Mouse (Mus musculus) C2C12 (cell line): ENCODE results near the gene Barx1. TPM values are rescaled to one million over a fixed set of nuclear protein-coding genes. Genes with fewer than 3 reads are reported as not detected.

Experiments used
- H3K27me3 ChIP-seq: one replicate; pipeline ENCODE4 v1.6.1; 2011; ENCODE audit not compliant: control insufficient read depth, insufficient read depth, insufficient read length
- H3K36me3 ChIP-seq: one replicate; pipeline ENCODE4 v1.6.1; 2011; ENCODE audit not compliant: control insufficient read depth, insufficient read depth
- H3K4me3 ChIP-seq: one replicate; pipeline ENCODE4 v1.5.1; 2011; ENCODE audit warnings: mild to moderate bottlenecking, control low read depth; ENCODE audit not compliant: poor library complexity, insufficient read depth, severe bottlenecking
- H3K79me2 ChIP-seq: one replicate; pipeline ENCODE4 v1.6.1; 2011; ENCODE audit not compliant: control insufficient read depth, insufficient read depth
- H3K79me3 ChIP-seq: one replicate; pipeline ENCODE4 v1.6.1; 2011; ENCODE audit warnings: low read depth, control low read depth
- H3ac ChIP-seq: one replicate; pipeline ENCODE3; 2011; ENCODE audit warnings: low read depth; ENCODE audit not compliant: control insufficient read depth, insufficient read length
- CEBPB ChIP-seq: IDR thresholded peaks from one replicate; pipeline ENCODE4 v1.6.1; 2011; ENCODE audit warnings: low read depth, mild to moderate bottlenecking, control low read depth, moderate library complexity
- CTCF ChIP-seq: IDR thresholded peaks from one replicate; pipeline ENCODE4 v1.5.1; 2011; ENCODE audit not compliant: control insufficient read depth, insufficient read depth, insufficient read length
- FOSL1 ChIP-seq: IDR thresholded peaks from one replicate; pipeline ENCODE4 v1.8.0; 2011; ENCODE audit warnings: mild to moderate bottlenecking, low read length; ENCODE audit not compliant: poor library complexity, insufficient read depth, severe bottlenecking
- MAX ChIP-seq: IDR thresholded peaks from one replicate; pipeline ENCODE4 v1.6.1; 2011; ENCODE audit warnings: mild to moderate bottlenecking, control low read depth
- MYOD1 ChIP-seq: IDR thresholded peaks from one replicate; pipeline ENCODE4 v1.6.1; 2011; ENCODE audit warnings: low read depth; ENCODE audit not compliant: control insufficient read depth, insufficient read length
- MYOG ChIP-seq: IDR thresholded peaks from one replicate; pipeline ENCODE4 v1.6.1; 2011; ENCODE audit not compliant: control insufficient read depth, insufficient read length; ENCODE audit errors: extremely low read depth
- USF1 ChIP-seq: IDR thresholded peaks from one replicate; pipeline ENCODE4 v1.6.1; 2011; ENCODE audit warnings: low read depth, mild to moderate bottlenecking, control low read depth, moderate library complexity
- polyA plus RNA-seq: library from polyadenylated mRNA; unstranded; fragments of >200 nt; fragmentation: generic; extraction: Trizol; gene quantifications from one replicate; pipeline ENCODE4 v1.2.1, GENCODE M21; 2012; ENCODE audit warnings: missing spikeins

The Barx1 gene
- polyA plus RNA-seq, 1 experiment, result not detected

GRCm38 (mm10) chr13:48694090-48695064 is 31.6 kb downstream of the Barx1 start:
- Histone ChIP-seq H3K79me2 (no peaks in the 10 kb centered on the region), H3K4me3 (no peak overlapping the region), H3ac (no peak overlapping the region), H3K36me3 (no peaks in the 10 kb centered on the region), H3K27me3 (peaks cover 84% of the 10 kb centered on the region), H3K79me3 (no peaks in the 10 kb centered on the region)
- TF ChIP-seq FOSL1 (no peak), CEBPB (no peak), MAX (no peak), USF1 (no peak), CTCF (no peak), MYOD1 (no peak), MYOG (no peak)

- H3K4me3 ChIP-seq, result no peak overlapping the region
- no peak for TF ChIP-seq CTCF
- TF ChIP-seq MAX, result no peak
- no peak for TF ChIP-seq FOSL1
- no peak for TF ChIP-seq USF1
- no peak for TF ChIP-seq MYOD1
- TF ChIP-seq CEBPB, result no peak
- TF ChIP-seq MYOG, result no peak
- H3ac ChIP-seq, result no peak overlapping the region
- no peaks in the 10 kb centered on the region for H3K36me3 ChIP-seq
- H3K79me2 ChIP-seq, result no peaks in the 10 kb centered on the region
- no peaks in the 10 kb centered on the region for H3K79me3 ChIP-seq
- peaks cover 54% of the 10 kb centered on the region for H3K27me3 ChIP-seq
Observed at GRCm38 (mm10) chr13:48706385-48706951, 43.7 kb downstream of the Barx1 start.

- Histone ChIP-seq H3K36me3 (no peaks in the 10 kb centered on the region), H3ac (no peak overlapping the region), H3K79me2 (no peaks in the 10 kb centered on the region), H3K79me3 (no peaks in the 10 kb centered on the region), H3K4me3 (no peak overlapping the region), H3K27me3 (peaks cover 40% of the 10 kb centered on the region)
- TF ChIP-seq MYOG (no peak), MYOD1 (no peak), CTCF (no peak), FOSL1 (no peak), MAX (no peak)
Observed at GRCm38 (mm10) chr13:48712675-48713074, 49.9 kb downstream of the Barx1 start.

DNA sequence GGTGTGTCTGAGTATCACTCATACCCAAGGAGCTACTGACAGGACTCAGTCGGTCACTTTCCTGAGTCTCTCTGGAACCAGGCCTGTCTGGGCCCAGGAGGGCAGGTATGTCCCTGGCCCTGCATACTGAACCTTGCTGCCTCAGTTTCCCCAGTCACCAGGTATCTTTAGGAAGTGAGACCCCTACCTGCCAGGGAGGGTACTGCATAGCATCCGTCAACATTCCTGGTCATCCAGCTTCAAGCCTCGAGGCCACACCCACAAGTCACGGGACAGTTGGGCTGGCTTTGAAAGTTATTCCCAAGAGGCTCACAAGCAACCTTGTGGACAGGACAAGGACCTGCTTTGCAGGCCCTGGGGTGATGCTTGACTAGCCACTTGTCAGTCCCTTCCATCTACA is 53.3 kb downstream of the Barx1 start:
- peaks cover 35% of the 10 kb centered on the region for H3K27me3 ChIP-seq
- H3K79me3 ChIP-seq, result no peaks in the 10 kb centered on the region
- no peak overlapping the region for H3ac ChIP-seq
- TF ChIP-seq CTCF, result no peak
- no peak for TF ChIP-seq MYOG
- no peak for TF ChIP-seq MAX
- no peak for TF ChIP-seq USF1
- TF ChIP-seq FOSL1, result no peak
- TF ChIP-seq MYOD1, result no peak
- TF ChIP-seq CEBPB, result no peak
- H3K4me3 ChIP-seq, result no peak overlapping the region
- H3K36me3 ChIP-seq, result no peaks in the 10 kb centered on the region
- no peaks in the 10 kb centered on the region for H3K79me2 ChIP-seq

Other genes with a start within 250 kb of the Barx1 start
- 1.8 TPM for gene Zfp169, start 149.5 kb upstream of the Barx1 start, polyA plus RNA-seq
- gene A830005F24Rik, start 149.4 kb upstream of the Barx1 start, polyA plus RNA-seq, result 0.33 TPM
- gene Ptpdc1, start 37.3 kb upstream of the Barx1 start, polyA plus RNA-seq, result 5.5 TPM
- 20.1 TPM for gene Phf2, start 208.1 kb downstream of the Barx1 start, polyA plus RNA-seq